In genomic region chr8:106136156-106137130, GRCm38 (mm10) we compare ENCODE assay signal across 8 mouse cellular contexts. TPM values are rescaled to one million over a fixed set of nuclear protein-coding genes. Genes with fewer than 3 reads are reported as not detected.
DNase-seq lines count a peak whose midpoint lies in the region; ATAC-seq and TF ChIP-seq lines count a peak whose summit lies in the region.

Gene Esrp2, minus strand, starts transcription at chr8:106136974.

- peaks cover 53% of the 10 kb centered on the region for H3K27me3 ChIP-seq in forebrain, embryonic 16.5 days (replicated peaks; ENCODE audit: control insufficient read depth, insufficient read depth, low read length)
- peaks cover 55% of the 10 kb centered on the region for H3K27me3 ChIP-seq in neural tube, embryonic 14.5 days (ENCODE audit: control insufficient read depth, insufficient read depth, low read length)

- no peak for DNase-seq in left cerebral cortex, adult 2 months (ENCODE audit: extremely low spot score in 1 of 2, low spot score in 2 of 2)
- no peak for DNase-seq in left cerebral cortex, postnatal 25 days (ENCODE audit: low spot score in 2 of 2)
- peak; percentile 96 for DNase-seq in kidney, adult 11 months
- peak; percentile 93 to 95 for DNase-seq in lung, adult 18-20 months
- no peak for DNase-seq in cerebellum, postnatal 25 days
- no peak for DNase-seq in adipocyte (ENCODE audit: low spot score)

- H3K4me1 ChIP-seq in forebrain, embryonic 16.5 days (replicated peaks; ENCODE audit: control insufficient read depth, insufficient read depth, low read length), result peaks cover 17% of the 10 kb centered on the region
- H3K4me1 ChIP-seq in neural tube, embryonic 14.5 days (ENCODE audit: control insufficient read depth, insufficient read depth, low read length), result peaks cover 13% of the 10 kb centered on the region; the same call in 1 of the 2 replicates

- no peak within 1 kb of the TSS; the same call in 1 of the 2 replicates for H3K27ac ChIP-seq in left cerebral cortex, adult 2 months
- H3K27ac ChIP-seq in forebrain, embryonic 16.5 days (ENCODE audit: low read length), result no peak within 1 kb of the TSS
- H3K27ac ChIP-seq in neural tube, embryonic 14.5 days (ENCODE audit: low read depth, low read length), result no peak within 1 kb of the TSS

- no peaks in the 10 kb centered on the region for H3K9me3 ChIP-seq in forebrain, embryonic 16.5 days (ENCODE audit: control insufficient read depth, low read length)
- H3K9me3 ChIP-seq in neural tube, embryonic 14.5 days (ENCODE audit: control insufficient read depth, low read length), result no peaks in the 10 kb centered on the region

- intact Hi-C loops in left cerebral cortex, adult 2 months (cut with DNase I), result no loop called here
- intact Hi-C loops in left cerebral cortex, postnatal 25 days (cut with DNase I), result loop anchor here (10.0 kb wide), 1 partner anchor 268 kb away; no protein-coding TSS in a partner anchor

- peak within 1 kb of the TSS; percentile 48 for H3K9ac ChIP-seq in forebrain, embryonic 16.5 days (replicated peaks; ENCODE audit: low read depth, low read length)
- H3K9ac ChIP-seq in neural tube, embryonic 14.5 days (replicated peaks; ENCODE audit: low read depth, low read length), result peak within 1 kb of the TSS; percentile 35; the same call in 1 of the 2 replicates

- H3K4me3 ChIP-seq in left cerebral cortex, adult 2 months, result peak within 1 kb of the TSS; percentile 50
- H3K4me3 ChIP-seq in forebrain, embryonic 16.5 days (replicated peaks; ENCODE audit: low read length), result peak within 1 kb of the TSS; percentile 45
- H3K4me3 ChIP-seq in neural tube, embryonic 14.5 days (ENCODE audit: low read depth, low read length), result peak within 1 kb of the TSS; percentile 34

- peak within 1 kb of the TSS; percentile 70 for H3K4me2 ChIP-seq in forebrain, embryonic 16.5 days (ENCODE audit: low read length)
- H3K4me2 ChIP-seq in neural tube, embryonic 14.5 days (ENCODE audit: low read depth, low read length), result peak within 1 kb of the TSS; percentile 69

- no peak for ATAC-seq in forebrain, embryonic 16.5 days
- ATAC-seq in neural tube, embryonic 14.5 days (ENCODE audit: low read depth), result no peak

- no peaks in the 10 kb centered on the region for H3K36me3 ChIP-seq in forebrain, embryonic 16.5 days (ENCODE audit: control insufficient read depth, insufficient read depth)
- H3K36me3 ChIP-seq in neural tube, embryonic 14.5 days (ENCODE audit: control insufficient read depth, insufficient read depth, low read length), result peaks cover 6% of the 10 kb centered on the region; the same call in 1 of the 2 replicates

- no peak for TF ChIP-seq CTCF in left cerebral cortex, adult 2 months (IDR thresholded peaks at IDR 0.05)

- WGBS in forebrain, embryonic 16.5 days, result 1% methylated on average over 85 of the region's 86 CpGs
- 1% methylated on average over 84 of the region's 86 CpGs for WGBS in neural tube, embryonic 14.5 days

RNA-seq across cellular contexts. Expression of gene Esrp2, which starts in this region (rescaled TPM):
- total RNA-seq in left cerebral cortex, adult 2 months (2021), result under 1 TPM in 1 of 2 experiments, not detected in 1; 0.41 TPM
- total RNA-seq in left cerebral cortex, postnatal 25 days (2021), result not detected
- polyA plus RNA-seq in forebrain, embryonic 16.5 days (2015; fragmentation: Nextera tagmentation; extraction: Ambion mirVana), result 0.37 and 0.42 TPM in 2 replicates
- polyA plus RNA-seq in neural tube, embryonic 14.5 days (2014; fragmentation: Nextera tagmentation; extraction: Ambion mirVana), result not detected in 2 replicates

Comparison
In these comparisons a context has a peak if more than half of its experiments do, and no peak if none do; other contexts are left out.
1. DNase-seq: peak in kidney, adult 11 months (single experiment) and lung, adult 18-20 months (2 of 2); none in left cerebral cortex, adult 2 months (0 of 2), left cerebral cortex, postnatal 25 days (0 of 2), cerebellum, postnatal 25 days (0 of 2) and adipocyte (single experiment).
2. Peak in every context shown above with its lines, with median percentiles within 50 percentile points of each other: H3K4me3 ChIP-seq.